Mouse (Mus musculus) colon, adult 2 months (tissue): Measurements from ENCODE around the gene Lefty1. TPM values are rescaled to one million over a fixed set of nuclear protein-coding genes. Genes with fewer than 3 reads are reported as not detected.

Experiments used
- polyA plus RNA-seq: library from polyadenylated mRNA; depleted of rRNA; stranded (reverse); fragments of >200 nt; gene quantifications from 2 replicates; pipeline ENCODE4 v1.2.3, GENCODE M21; 2012; rRNA removed

Lefty1 gene
- polyA plus RNA-seq = 24.5 and 35.0 TPM in 2 replicates

DNA sequence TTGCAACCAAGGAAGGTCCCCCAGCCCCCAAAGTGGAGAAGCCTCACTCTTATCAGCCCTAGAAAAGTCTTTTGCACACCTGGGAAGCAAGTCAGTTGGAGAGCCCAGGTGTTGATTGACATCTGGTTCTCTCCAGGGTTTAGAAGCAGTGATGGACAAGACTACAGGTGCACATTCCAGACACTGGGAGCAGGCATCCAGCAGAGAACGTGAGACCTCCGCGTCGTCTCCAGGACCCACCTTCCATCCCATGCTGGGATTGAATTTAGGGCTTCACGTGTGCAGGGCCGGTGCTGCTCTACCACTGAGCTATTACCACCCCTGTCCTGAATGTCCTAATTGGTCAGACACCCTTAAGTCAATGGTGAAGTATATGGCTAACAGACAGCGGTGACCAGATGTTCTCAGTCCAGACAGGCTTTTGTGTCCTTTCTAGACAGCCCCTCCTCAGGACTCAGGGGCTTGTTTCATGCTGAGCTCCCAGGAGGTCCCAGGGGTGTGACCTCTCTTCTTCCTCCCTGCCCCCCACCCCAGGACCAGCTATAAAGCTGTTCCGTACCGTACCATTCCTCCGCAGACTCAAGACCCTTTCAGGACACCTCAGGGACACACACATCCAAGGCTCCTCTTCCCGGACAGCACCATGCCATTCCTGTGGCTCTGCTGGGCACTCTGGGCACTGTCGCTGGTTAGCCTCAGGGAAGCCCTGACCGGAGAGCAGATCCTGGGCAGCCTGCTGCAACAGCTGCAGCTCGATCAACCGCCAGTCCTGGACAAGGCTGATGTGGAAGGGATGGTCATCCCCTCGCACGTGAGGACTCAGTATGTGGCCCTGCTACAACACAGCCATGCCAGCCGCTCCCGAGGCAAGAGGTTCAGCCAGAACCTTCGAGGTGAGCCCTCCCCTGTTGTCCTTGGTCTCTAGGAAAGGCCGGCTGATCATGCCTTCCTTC, at the start of gene Lefty1:
Gene Lefty1 (plus strand): TSS at position 556 of the 953 bp plus-strand sequence.

DNA sequence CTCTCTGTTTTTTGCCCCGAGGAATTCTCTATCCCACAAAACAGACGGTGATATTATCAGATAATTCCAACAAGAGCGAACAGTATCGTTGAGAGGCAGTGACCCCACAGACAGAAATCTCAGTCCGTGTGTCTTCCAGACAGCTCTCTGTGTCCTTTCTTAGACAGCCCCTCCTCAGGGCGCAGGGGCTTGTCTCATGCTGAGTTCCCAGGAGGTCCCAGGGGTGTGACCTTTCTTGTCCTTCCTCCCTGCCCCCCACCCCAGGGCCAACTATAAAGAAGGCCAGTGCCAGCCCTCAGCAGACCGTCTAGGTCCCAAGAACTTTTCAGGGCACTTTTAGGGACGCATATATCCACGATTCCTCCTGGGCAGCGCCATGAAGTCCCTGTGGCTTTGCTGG, 42.0 kb upstream of the Lefty1 start, which contains the start of gene Lefty2:
Gene Lefty2 (plus strand): TSS at position 301 of the 400 bp plus-strand sequence.

DNA sequence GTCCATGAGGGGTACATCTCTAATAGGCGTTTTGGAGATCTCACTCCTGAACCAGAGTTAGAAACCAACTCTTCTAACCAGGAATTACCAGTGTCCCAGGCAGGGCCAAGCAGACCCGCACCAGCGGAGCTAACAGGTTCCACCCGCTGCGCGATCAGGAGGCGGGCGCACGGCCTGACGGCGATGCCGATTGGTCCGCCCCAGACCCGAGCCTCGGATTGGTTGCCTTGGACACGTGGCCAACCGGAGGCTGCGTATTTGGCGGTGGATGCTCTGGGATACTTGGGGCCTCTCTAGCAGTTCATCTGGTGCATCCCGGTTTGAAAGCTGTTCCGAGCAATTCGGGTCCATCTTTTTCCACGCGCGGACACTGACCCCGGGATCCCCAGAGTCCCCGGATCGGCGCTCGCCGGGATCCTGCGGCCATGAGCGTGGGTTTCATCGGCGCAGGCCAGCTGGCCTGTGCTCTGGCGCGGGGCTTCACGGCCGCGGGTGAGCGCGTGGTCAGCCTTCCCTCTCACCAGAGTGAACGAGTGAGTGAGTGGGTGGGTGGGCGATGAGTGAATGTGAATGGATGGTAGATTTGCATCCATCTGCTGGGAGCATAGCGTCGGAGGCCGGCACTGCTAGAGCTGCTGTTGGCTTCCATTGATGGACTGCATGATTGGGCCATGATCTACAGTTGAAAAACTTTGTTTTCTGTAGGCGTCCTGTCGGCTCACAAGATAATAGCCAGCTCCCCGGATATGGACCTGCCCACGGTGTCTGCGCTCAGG, 30.6 kb upstream of the Lefty1 start, which contains the start of gene Pycr2:
Gene Pycr2 (plus strand): TSS at position 255 of the 776 bp plus-strand sequence.

DNA sequence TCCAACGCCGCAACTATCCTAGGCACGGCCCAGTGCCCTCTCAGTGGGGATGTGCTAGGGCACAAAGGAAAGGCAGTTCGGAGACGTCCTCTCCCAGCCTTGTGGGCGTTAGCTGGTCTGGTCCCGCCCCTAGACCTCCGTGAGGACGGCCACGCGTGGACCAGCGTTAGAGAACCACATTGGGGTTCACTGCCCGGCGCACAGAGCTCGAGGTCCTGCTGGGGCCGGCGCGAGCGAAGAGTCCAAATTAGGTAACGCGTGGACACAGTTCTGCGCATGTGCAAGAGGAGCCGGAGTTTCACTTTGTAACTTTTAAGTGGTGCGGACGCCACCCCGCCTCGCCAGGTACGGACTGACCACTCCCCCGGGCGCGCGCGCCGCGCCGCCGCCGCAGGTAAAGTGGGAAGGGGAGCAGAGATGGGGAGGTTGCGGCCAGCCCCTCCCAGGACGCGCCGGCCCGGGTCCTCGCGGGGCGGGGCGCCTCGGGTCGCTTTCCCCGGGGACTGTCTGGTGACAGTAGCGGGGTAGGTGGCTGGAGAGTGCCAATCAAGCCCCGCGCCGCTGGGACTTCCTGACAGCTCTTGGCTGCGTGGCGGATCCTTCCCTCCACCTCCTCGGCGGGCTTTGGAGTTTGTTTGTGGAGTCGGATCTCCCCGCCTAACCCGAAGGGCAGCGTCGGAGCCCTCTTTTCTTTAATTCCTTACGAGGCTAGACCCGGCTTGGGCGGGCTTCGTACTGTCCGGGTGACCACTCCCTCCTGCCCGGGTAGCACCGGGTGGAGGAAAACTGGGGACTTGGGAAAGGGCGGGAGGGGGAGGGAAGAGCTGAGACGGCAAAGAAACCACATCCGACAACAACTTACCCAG, 7.6 kb downstream of the Lefty1 start, which contains the start of gene Tmem63a:
Gene Tmem63a (plus strand): TSS at position 179 of the 866 bp plus-strand sequence.

Other genes with a start within 250 kb of the Lefty1 start
- 0.13 TPM in 1 of 2 replicates, not detected in the other for gene Mixl1, start 238.0 kb upstream of the Lefty1 start, polyA plus RNA-seq
- 19.5 and 20.2 TPM in 2 replicates for gene Acbd3, start 209.0 kb upstream of the Lefty1 start, polyA plus RNA-seq
- gene H3f3a, start 121.1 kb upstream of the Lefty1 start, polyA plus RNA-seq = 239 and 316 TPM in 2 replicates
- gene Sde2, start 83.9 kb upstream of the Lefty1 start, polyA plus RNA-seq = 5.8 and 6.5 TPM in 2 replicates
- not detected in 2 replicates for gene Lefty2, start 41.9 kb upstream of the Lefty1 start, polyA plus RNA-seq
- 47.6 and 53.9 TPM in 2 replicates for gene Pycr2, start 30.7 kb upstream of the Lefty1 start, polyA plus RNA-seq
- gene Tmem63a, start 7.3 kb downstream of the Lefty1 start, polyA plus RNA-seq = 143 and 149 TPM in 2 replicates
- gene Ephx1, start 85.9 kb downstream of the Lefty1 start, polyA plus RNA-seq = 22.7 TPM in 2 replicates
- not detected in 2 replicates for gene 9130409I23Rik, start 116.2 kb downstream of the Lefty1 start, polyA plus RNA-seq
- gene Nvl, start 209.2 kb downstream of the Lefty1 start, polyA plus RNA-seq = 5.4 and 5.9 TPM in 2 replicates
- gene Cnih4, start 209.7 kb downstream of the Lefty1 start, polyA plus RNA-seq = 11.2 and 13.1 TPM in 2 replicates